ENCODE assay signal across 12 mouse cellular contexts in genomic region chr4:108841920-108842578, GRCm38 (mm10).
"Had no signal": no experiment of that assay in that cellular context is flagged by ENCODE, and none has a peak within 500 bp of the region (broad histone marks: within the 10 kb centered on the region; RNA-seq: fewer than 3 reads in every experiment).

No protein-coding gene starts in this region.

- H3K4me3 ChIP-seq: limb, embryonic 12.5 days; lung, embryonic 15.5 days; midbrain, embryonic 13.5 days had no signal

- H3K27ac ChIP-seq: limb, embryonic 12.5 days; lung, embryonic 15.5 days; midbrain, embryonic 13.5 days had no signal

- H3K4me2 ChIP-seq: limb, embryonic 12.5 days; lung, embryonic 15.5 days; midbrain, embryonic 13.5 days had no signal

- DNase-seq: kidney, adult 8-10 months; kidney, postnatal 25 days; layer of hippocampus, adult 9-11 months; layer of hippocampus, postnatal 36 days; liver; lung, postnatal 14 days; right cerebral cortex, postnatal 25 days; thymus, postnatal 36 days had no signal

- H3K9me3 ChIP-seq: limb, embryonic 12.5 days; lung, embryonic 15.5 days; midbrain, embryonic 13.5 days had no signal

- H3K9ac ChIP-seq: limb, embryonic 12.5 days; lung, embryonic 15.5 days; midbrain, embryonic 13.5 days had no signal

- ATAC-seq: intestine, postnatal 0 days; midbrain, embryonic 13.5 days had no signal

- H3K27me3 ChIP-seq: limb, embryonic 12.5 days; lung, embryonic 15.5 days; midbrain, embryonic 13.5 days had no signal

- H3K36me3 ChIP-seq: lung, embryonic 15.5 days had no signal
